Mouse (Mus musculus): ENCODE data around the gene Specc1.

Specc1 gene

DNA sequence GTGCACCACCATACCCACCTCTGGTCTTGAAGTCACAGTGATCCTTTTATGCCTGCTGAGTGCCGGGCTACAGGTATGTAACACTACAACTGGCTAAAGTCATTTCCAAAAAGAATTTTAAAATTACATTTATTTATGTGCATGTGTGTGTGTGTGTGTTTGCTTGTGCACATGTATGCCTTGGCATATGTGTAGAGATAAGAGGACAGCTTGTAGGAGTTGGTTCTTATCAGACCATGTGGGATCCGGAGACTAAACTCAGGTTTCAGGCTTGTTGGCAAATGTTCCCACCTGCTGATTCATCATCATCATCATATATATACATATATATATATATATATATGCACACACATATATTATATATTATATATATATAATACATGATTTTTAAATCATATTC is 12.3 kb downstream of the Specc1 start:
- no peak for DNase-seq (ENCODE audit: low spot score in 2 of 2)

DNA sequence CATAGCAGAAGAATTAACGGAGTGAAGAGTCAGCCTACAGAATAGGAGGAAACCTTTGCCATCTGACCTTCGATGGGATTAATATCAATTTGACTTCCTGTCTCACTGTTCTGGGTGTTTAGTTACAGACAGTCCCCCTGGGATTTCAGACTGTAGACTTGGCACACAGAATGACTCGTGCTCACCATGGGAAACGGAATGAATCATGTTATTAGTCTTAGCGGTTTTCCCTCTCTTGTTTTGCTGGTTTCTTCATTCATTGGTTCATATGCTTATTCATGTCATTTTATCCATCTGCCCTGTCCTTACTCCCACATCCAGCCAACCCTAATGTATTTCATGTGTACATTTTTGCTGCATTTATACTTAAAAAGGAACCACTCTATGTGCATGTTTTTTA is 14.3 kb downstream of the Specc1 start:
- no peak for DNase-seq (ENCODE audit: low spot score in 2 of 2)

DNA sequence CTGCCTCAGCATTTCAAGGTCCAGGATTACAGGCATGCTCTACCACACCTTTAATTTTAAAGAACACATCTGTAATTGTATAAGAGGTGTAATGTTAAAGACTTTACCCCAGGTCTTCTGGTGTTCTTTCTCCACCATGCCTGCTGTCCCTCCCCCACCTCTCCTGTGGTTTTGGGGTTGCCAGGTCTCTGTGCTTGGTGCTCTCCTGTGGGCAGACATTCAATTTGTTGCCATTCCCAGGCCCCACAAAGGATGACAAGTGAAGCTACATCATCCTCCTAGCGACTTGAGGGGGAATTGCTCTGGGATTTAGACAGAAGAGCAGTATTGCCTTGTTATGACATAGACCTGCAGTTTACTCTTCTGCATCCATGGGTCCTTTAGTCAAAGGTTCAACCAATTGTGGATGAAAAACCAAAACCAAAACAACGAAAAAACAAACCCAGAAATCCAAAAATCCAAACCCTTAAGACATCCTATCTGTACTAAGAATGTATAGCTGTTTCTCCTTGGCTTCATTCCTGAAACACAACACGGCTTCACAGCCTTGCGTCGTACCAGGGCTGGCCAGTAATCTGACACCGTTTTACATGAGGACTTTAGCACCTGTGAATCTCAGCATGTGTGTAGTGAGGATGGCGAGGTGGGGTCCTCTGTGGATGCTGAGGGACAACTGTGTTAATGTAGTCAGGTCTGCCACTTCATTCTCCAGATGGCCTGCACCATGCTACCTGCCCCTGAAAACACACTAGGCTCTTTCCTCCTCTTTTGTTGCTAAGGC is 15.1 kb downstream of the Specc1 start:
- no peak for DNase-seq (ENCODE audit: low spot score in 2 of 2)

DNA sequence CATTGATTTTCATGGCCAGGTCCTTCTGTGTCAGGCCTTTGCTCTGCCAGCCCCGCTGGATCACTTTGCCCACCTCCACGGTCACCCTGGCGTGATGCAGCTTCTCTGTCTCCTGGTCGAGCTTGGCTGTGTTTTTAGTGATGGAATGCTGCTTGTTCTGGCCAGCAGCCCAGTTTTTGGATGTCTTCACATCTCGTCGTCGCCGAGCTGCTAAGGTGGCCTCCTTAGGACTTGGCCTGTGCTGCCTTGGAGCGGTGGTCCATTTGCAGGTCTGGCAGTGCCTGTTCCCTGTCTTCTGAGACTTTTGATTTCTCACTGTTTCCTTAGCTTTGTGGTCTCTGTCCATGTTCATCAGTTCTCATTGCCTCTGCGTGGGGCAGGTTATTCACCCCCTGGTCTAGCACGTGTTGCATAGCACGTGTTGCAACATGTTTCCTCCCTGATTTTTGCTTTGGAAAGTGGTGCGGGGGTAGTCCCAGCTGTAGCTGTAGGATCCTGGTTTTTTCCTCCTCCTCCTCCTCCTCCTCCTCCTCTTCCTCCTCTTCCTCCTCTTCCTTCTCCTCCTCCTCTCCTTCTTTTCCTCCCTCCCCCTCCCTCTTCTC is 17.6 kb downstream of the Specc1 start:
- DNase-seq (ENCODE audit: low spot score in 2 of 2), result no peak

DNA sequence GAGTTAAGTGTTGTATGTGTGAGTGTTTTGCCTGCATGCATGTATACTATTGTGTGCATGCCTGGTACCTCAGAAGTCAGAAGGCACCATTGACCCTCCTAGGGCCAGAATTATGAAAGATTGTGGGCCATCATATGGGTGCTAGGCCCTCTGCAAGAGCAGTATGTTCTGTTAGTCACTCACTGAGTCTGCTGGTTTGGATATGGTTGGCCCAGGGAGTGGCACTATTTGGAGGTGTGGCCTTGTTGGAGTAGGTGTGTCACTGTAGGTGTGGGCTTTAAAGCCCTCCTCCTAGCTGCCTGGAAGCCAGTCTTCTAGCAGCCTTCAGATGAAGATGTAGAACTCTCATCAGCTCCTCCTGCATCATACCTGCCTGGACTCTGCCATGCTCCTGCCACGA is 19.2 kb downstream of the Specc1 start:
- no peak for DNase-seq (ENCODE audit: low spot score in 2 of 2)

DNA sequence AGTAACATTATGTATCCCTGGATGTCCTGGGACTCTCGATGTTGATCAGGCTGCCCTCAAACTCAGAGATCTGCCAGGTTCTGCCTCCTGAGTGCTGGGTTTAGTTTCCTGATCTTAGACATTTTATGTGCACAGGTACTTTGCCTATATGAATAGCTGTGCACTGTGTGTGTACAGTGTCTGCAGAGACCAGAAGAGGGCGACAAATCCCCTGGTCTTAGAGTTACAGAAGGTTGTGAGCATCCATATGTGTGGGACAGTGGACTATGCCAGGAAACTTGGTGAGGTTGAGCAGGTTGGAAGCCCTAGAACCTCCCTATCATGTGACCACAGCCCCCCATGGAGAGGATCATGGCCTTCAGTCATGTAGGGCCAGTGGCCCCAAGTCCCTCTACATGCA is 24.7 kb downstream of the Specc1 start:
- DNase-seq (ENCODE audit: low spot score in 2 of 2), result no peak

DNA sequence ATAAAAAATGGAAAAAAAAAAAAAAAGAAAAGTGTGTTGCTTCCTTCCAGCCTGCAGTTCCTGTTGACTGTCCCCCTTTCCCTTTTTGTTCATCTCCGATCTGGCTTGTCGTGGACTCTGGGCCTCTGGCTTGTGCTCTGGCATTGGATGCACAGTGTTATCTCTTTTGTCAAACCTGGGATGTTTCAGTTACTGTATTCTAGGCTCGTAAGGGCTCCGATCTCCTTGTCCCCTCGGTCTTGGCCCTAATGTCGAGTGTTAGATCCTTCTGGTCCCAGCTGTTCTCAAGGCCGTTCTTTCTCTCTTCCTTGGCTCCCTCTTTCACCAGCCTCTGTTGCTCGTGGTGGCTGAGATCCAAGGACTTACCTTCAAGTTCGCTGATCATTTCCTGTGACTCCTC is 26.3 kb downstream of the Specc1 start:
- no peak for DNase-seq (ENCODE audit: low spot score in 2 of 2)

DNA sequence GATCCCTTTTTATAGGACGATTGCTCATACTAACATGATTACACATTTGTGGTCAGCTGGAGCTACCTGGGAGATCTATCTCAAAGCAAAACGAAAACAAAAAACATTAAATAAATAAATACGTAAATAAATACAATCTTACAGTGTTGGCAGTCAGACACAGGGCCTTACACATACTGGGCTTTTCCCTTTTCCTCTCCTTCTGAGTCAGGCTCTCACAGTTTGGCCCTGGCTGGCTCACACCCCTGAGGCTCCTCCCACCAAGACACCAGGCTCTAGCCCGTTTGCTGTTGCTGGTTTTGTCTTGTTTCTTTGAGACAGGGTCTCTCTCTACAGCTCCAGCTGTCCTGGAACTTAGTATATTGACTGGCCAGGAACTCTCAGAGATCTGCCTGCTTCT is 30.4 kb downstream of the Specc1 start:
- DNase-seq (ENCODE audit: low spot score in 2 of 2), result no peak

DNA sequence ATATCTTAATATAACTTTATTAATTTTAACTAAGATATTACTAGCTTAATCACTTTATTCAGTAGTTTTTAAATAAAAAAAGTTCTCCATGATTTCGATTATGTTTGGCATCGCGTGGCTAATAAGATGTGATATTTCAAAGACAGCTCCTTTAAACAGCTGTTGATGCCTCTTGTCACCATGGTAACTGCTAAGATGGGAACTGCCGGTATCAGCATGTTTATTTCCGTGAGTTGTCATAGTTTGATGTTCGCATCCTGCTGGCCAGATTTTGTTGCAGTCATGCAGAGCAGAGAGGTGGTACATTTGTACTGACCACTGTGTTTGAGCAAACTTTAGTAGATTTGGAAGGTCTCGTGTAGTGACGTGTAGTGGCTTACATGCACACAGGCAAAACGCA is 33.1 kb downstream of the Specc1 start:
- no peak for DNase-seq (ENCODE audit: low spot score in 2 of 2)

DNA sequence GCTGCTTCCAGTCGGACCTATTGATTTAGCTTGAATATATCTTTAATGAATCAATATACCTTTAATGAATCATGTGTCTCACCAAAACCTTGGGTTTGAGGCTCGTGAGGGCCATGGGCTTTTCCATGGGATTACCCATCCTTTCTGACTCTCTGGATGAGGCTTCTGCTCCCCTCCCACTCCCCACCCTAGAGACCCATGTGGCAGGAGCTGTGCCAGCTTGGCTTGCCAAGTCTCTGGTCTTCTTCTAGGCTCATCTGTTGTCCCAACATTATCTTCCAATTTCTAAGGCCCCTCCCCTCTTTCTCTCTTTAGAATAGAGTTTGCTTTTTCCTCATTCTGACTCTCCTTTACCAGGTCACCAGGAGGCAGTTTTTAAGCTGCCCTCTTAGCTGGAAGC is 35.0 kb downstream of the Specc1 start:
- no peak for DNase-seq (ENCODE audit: low spot score in 2 of 2)

DNA sequence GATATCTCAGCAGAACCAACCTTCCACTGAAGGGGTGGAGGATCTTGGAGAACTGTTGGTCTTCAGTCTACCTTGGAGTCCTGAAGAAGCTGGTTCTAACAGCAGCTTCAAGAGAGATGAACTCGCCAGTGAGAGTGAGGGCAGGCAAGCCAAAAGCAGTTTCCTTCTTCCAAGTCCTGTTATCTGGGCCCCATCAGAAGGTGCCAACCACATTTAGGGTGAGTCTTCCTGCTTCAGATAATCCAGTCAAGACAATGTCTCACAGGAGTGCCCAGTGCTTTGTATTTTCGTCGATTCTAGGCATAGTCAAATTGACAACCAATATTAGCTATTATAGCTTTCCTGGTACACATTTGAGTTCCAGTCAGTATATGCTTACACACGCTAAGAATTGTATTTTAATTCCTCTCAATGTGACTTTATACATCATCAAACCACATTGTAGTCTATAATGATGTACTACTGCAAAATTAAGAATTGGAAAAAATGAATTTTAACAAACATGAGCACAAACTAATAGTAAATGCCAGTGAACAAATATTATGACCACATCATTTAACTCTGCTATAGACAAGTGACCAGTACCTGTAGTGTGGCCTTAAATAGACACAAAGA is 36.2 kb downstream of the Specc1 start:
- no peak for DNase-seq (ENCODE audit: low spot score in 2 of 2)

DNA sequence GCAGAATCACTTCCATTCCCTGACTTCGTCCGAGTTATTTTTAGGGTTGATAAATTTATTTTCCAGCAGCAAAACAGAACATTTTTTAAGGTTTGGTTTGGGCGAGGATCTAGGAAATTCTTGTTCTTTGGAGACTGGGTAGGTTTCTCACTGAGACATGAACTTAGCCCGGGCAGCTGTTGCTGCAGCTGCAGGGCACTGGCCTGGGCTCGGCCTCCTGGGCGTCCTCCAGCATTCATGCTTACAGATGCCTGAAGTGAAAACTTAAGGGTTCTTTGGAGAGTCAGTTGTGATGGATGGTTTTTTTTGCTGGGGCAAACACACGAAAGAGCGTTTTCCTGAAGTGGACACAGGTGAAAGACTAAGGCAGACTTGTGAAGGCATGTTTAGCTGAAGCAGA is 42.9 kb downstream of the Specc1 start:
- DNase-seq (ENCODE audit: low spot score in 2 of 2), result no peak

DNA sequence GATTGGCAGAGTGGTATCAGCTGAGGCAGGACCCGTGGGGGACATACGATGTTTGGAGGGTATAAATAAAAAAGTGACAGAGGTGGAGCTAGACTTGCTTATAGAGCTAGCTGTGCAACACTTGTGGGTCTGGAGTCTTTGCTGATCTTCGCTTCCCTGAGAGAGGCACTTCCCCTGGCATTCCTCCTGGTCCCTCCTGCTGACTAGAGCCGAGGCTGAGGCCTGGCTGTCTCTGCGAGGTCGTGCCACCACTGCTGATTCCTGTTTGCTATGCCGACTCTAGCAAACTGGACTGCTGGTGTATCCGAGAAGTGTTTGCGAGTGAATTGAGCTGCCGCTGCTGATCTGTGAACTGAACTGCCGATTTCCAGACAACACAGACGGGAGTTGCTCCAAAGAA is 43.5 kb downstream of the Specc1 start:
- no peak for DNase-seq (ENCODE audit: low spot score in 2 of 2)

DNA sequence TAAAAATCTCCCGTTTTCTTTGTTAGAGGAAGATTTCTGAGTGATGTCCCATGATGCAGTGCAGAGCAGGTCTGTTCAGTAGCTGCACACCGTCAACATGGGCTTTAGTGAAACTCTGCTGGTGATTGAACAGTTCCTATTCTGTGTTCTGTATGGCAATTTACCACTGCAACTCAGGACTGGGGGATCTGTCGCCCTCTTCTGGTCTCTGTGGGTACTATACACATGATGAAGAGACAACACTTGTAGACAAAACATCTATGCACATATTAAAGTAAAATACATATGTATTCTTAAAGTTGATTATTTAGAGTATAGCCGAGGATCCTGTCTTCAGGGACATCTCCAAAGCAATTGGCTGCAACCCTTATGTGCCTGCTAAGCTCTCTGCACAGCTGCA is 45.4 kb downstream of the Specc1 start:
- no peak for DNase-seq (ENCODE audit: low spot score in 2 of 2)

DNA sequence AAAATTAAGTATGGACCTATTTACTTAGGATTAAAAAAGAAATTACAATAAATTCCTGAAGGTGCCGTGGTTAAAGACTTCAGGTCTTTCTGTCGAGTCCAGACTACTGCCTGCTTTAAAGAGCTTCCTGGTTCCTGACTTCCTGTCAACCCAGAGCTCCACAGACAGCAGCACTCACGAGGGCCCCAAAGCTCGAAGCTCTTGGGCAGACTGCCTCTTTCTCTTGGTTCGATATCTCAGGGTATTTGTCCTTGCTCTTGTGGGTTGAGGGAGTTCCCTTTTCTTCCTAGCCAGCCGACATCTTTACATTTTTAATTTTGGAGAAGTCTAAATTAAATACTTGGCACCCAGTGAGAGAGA is 48.3 kb downstream of the Specc1 start:
- no peak for DNase-seq (ENCODE audit: low spot score in 2 of 2)

DNA sequence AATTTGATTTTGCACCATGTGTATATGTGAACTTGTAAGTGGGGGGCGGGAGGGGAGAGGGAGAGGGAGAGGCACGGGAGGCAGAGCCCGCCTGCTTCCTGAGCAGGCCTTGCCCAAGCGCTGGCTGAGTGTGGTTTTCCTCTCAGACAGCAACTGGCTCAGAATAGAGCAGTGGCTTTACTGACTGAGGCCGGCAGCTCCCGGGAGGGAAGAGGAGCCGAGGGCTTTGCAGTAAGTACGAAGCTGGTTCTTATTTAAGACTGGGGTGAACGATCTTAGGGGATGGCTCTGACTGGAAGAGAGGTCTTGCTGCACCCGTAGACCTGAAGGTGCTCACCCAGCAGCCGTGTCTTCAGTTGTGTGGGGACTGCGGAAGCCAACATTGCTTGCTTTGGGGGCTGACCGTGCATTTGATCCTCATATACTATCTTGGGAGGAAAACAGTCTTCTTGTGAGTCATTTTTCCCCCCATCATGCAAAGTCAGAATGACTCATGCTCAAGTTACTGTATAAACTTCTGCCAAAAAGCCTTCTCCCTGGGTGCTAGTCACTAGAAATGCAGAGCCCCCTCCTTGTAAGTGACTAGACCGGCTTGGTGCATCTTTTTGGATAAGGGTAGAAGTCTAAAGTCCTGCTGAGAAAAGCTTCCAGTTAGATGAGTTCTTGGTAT is 48.8 kb downstream of the Specc1 start:
- peak; percentile 50 to 66 for DNase-seq (ENCODE audit: low spot score in 2 of 2)

DNA sequence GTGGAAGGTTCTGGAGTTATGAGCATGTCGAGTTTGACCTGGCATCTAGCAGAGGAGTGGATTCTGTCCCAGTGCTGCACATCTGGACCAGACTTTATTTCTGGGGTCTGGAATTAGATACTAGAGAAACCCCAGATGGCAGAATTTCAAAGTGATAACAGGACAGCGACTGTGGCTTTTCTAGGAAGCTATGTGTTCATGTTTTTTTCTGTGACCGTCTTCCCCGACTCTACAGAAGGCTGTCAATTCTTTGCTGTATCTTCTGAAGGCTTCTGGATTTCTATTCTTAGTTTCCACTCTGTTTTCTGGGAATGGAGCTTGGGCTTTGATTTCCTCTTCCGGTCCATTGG is 49.3 kb downstream of the Specc1 start:
- DNase-seq (ENCODE audit: low spot score in 2 of 2), result no peak

DNA sequence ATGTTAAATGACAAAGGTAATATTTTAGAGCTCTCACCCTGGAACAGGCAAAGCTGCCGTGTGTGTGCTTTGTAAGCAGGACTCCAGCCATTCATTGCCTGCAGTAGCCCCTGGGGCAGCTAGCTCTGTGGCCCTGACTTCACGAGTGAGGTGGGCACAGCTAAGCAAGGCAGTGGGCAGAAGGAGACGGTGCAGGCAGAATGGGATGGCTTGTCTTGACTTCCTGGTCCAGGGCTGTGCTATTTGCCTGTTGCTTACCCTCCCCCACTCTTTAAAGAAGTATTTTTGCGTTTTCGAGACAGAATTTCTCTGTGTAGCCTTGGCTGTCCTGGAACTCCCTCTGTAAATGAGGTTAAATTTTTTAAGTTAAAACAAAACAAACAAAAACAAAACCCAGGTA is 50.1 kb downstream of the Specc1 start:
- DNase-seq (ENCODE audit: low spot score in 2 of 2), result no peak

DNA sequence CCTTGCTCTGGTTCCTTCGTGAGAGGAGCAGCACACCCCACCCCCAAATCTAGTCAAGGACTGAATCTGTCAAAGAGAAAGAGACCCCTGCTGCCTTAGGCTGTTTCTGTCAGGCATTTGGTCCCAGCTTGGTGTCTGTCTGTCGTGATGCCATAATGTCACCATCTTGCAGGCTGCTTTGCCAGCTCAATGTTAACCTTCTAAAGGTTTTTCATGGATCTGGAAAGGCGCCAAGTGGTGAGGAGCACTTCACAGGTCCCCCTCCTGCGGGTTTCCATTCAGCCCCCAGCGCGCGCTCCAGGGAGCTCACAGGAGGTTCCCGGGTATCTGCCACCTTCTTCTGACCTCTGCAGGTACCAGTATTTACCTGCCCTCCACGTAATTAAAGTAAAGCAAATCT is 51.4 kb downstream of the Specc1 start:
- no peak for DNase-seq (ENCODE audit: low spot score in 2 of 2)

DNA sequence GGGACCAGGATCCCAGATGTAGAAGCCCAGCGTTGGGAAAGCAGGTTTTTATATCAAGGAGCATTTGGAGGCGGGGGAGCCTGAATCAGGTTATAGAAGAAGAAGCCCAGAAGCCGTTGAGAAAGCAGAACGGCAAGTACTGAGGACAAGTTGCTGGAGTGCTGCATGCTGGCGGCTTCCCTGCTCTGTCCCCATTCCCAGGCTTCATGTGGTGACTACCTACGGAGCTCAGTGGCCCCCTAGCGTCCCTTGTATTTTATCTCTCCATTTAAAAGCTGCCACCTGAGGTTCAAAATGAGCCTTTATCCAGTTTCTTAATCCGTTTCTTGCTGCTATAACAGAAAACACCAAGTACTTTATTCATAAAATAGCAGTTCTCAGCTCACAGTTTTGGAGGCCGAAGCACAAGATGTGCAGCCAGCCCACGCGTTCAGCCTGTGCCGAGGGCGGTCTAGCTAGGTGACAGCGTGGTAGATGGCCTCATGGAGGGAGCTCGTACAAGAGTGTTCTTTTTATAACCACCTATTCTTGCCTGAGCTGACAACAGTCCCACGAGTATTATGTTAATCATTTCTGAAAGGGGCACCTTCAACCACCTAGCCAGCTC is 54.2 kb downstream of the Specc1 start:
- DNase-seq (ENCODE audit: low spot score in 2 of 2), result peak; percentile 50 to 79

DNA sequence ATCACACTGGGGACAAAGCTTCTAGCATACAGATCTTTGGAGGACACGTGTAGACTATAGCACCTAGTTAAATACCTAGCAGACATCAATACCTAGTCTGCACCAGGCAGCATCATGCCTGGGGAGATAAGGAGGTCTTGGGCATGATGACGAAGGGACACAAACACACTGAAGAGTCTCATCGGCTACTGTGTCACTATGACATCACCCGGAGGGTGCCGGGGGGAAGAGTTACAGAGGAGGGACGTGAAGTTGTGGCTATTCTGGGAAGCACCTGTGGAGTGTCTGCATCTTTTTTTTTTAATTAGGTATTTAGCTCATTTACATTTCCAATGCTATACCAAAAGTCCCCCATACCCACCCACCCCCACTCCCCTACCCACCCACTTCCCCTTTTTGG is 55.5 kb downstream of the Specc1 start:
- DNase-seq (ENCODE audit: low spot score in 2 of 2), result no peak

DNA sequence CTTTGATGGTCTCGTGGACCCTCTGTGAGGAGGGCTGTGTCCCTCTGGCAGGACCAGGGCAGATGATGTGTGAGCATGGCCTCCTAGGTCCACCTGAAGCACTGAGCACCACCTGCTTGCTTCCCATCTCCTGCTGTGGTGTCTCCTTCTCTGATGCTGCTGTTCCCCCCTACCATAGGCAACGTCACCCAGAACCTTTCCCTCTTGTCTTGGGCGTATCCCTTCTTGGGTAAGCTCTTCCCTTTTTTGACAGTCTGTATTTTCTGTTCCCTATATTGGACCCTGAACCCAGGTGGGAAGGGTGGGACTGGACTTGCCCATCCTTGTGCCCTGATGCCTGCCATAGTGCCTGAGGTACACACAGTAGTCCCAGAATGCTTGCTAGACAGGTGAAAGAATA is 56.9 kb downstream of the Specc1 start:
- DNase-seq (ENCODE audit: low spot score in 2 of 2), result no peak

Data from right cerebral cortex, postnatal 36 days (tissue).